Mouse (Mus musculus) midbrain, embryonic 16.5 days (tissue): Measurements from ENCODE around the gene Mast4. TPM values are rescaled to one million over a fixed set of nuclear protein-coding genes. Genes with fewer than 3 reads are reported as not detected.

ENCODE experiments used
- ATAC-seq: fragments of 200-750 bp; cut with Nextera tagmentation; 2 replicates; pipeline ENCODE4 v1.8.0; 2017; ENCODE audit warnings: moderate TSS enrichment
- H3K27ac ChIP-seq: fragments of 300-500 bp; sonication (generic); 2 replicates; pipeline ENCODE4 v1.5.1; 2014; ENCODE audit warnings: mild to moderate bottlenecking, low read length, mixed read lengths
- H3K27me3 ChIP-seq: fragments of 300-500 bp; sonication (generic); 2 replicates; pipeline ENCODE4 v1.6.1; 2014; ENCODE audit warnings: low read depth, low read length, mixed read lengths; ENCODE audit not compliant: control insufficient read depth, insufficient read depth
- H3K36me3 ChIP-seq: fragments of 300-500 bp; sonication (generic); 2 replicates; pipeline ENCODE4 v1.6.1; 2014; ENCODE audit warnings: mild to moderate bottlenecking, low read length, moderate library complexity, mixed read lengths; ENCODE audit not compliant: control insufficient read depth, insufficient read depth
- H3K4me1 ChIP-seq: fragments of 300-500 bp; sonication (generic); 2 replicates; pipeline ENCODE4 v1.6.1; 2014; ENCODE audit warnings: mild to moderate bottlenecking, low read length, mixed read lengths; ENCODE audit not compliant: control insufficient read depth, insufficient read depth
- H3K4me2 ChIP-seq: fragments of 300-500 bp; sonication (generic); 2 replicates; pipeline ENCODE4 v1.6.1; 2014; ENCODE audit warnings: mild to moderate bottlenecking, low read length, mixed read lengths
- H3K4me3 ChIP-seq: fragments of 300-500 bp; sonication (generic); 2 replicates; pipeline ENCODE4 v1.5.1; 2014; ENCODE audit warnings: low read depth, mild to moderate bottlenecking, low read length, moderate library complexity, mixed read lengths
- H3K9ac ChIP-seq: fragments of 300-500 bp; sonication (generic); 2 replicates; pipeline ENCODE4 v1.6.1; 2014; ENCODE audit warnings: low read depth, low read length, mixed read lengths
- H3K9me3 ChIP-seq: fragments of 300-500 bp; sonication (generic); replicated peaks from 2 replicates; pipeline ENCODE4 v1.6.1; 2014; ENCODE audit warnings: mild to moderate bottlenecking, low read length, mixed read lengths; ENCODE audit not compliant: control insufficient read depth, poor library complexity, severe bottlenecking
- WGBS: fragments of 180-500 bp; shearing (Covaris S2); extraction: QIAGEN DNeasy Blood & Tissue Kit; methylation state at CpG from one replicate; pipeline ENCODE4 v1.1.7; 2014; 5-methylcytosine and 5-hydroxymethylcytosine counted together
- polyA plus RNA-seq: library from polyadenylated mRNA; unstranded; fragments of >200 nt; fragmentation: Nextera tagmentation; extraction: Ambion mirVana; gene quantifications from 2 replicates; pipeline ENCODE4 v1.2.1, GENCODE M21; 2015

Mast4 gene
- polyA plus RNA-seq, 1 experiment from 2014 or later, result 33.8 TPM

DNA sequence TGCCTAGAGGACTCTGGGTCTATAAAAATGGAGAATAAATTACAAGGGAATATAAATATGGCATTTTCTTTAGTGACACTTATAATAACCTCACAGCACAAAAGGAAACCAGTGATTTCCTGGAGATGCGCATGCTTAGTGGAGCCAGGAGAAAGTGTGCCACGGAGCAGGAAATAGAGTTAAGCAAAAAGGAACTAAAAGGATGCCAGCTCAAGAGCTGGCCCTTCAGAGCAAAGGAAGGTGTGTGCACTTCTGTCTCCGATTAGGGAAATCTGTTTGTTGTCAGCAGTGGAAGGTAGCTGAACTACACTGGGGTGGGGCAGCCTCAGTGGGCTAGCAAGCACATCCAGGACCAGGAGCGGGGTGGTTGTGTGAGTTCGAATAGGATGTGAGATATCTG lies 634.1 kb downstream of the Mast4 start:
- Histone ChIP-seq H3K9me3 (no peaks in the 10 kb centered on the region), H3K4me1 (peaks cover 15% of the 10 kb centered on the region), H3K9ac (no peak overlapping the region), H3K4me3 (no peak overlapping the region), H3K27me3 (no peaks in the 10 kb centered on the region), H3K4me2 (no peak overlapping the region), H3K27ac (no peak overlapping the region), H3K36me3 (no peaks in the 10 kb centered on the region)
- WGBS, result 90% methylated on average over 5 of the region's 5 CpGs
- no peak for ATAC-seq

GRCm38 (mm10) chr13:102698751-102699323 lies 635.5 kb downstream of the Mast4 start:
- H3K27ac ChIP-seq, result peak overlapping the region; percentile 66
- peak overlapping the region; percentile 59 for H3K9ac ChIP-seq
- peak overlapping the region; percentile 55 for H3K4me2 ChIP-seq
- peaks cover 15% of the 10 kb centered on the region for H3K4me1 ChIP-seq
- no peaks in the 10 kb centered on the region for H3K9me3 ChIP-seq
- no peaks in the 10 kb centered on the region for H3K27me3 ChIP-seq
- peak overlapping the region; percentile 18 for H3K4me3 ChIP-seq
- ATAC-seq, result peak; percentile 92
- H3K36me3 ChIP-seq, result no peaks in the 10 kb centered on the region
- WGBS, result 23% methylated on average over 13 of the region's 14 CpGs

- ATAC-seq, result peak; percentile 25; the same call in 1 of the 2 replicates
Observed at GRCm38 (mm10) chr13:102698335-102698734, 636.0 kb downstream of the Mast4 start.

DNA sequence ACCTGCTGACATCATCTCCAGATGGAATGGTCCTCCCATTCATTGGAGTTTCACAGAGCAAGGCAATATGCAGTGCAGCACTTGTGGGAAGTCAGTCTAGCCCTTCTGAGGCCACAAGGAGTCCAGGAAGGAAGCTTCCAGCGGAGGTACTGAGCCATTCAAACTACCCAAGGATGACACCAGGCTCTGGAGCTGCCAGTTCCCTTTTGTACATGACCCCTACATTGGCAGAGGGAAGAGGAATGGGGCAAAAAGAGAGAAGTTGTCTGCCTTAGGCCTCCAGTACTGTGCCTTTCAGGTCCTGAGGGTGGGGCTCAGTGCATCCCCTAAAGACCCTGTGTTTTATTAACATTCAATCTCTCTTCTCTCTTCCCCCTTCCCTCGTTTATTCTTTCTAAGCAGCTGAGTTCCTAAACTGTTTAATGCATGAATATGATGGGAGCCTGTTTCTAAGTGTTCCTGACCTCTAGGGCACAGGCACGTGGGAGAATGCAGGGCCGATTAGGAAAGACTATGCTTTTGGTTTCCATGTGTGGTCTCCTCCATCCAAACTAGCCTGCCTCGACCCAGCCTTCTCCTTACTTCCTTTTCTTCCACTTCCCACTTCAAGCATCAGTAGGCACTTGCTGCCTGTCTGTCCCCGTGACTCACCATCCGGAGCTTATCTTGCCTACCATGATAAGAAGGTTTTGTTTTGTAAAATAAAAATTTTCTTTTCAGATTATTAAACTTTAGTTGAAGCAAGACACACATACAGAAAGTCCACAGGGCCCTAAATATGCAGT lies 639.0 kb downstream of the Mast4 start:
- H3K36me3 ChIP-seq, result no peaks in the 10 kb centered on the region
- WGBS, result 80% methylated on average over 7 of the region's 7 CpGs
- no peak overlapping the region for H3K4me3 ChIP-seq
- H3K27me3 ChIP-seq, result no peaks in the 10 kb centered on the region
- no peak for ATAC-seq
- no peak overlapping the region for H3K27ac ChIP-seq
- H3K9me3 ChIP-seq, result no peaks in the 10 kb centered on the region
- H3K4me2 ChIP-seq, result no peak overlapping the region
- no peak overlapping the region for H3K9ac ChIP-seq
- H3K4me1 ChIP-seq, result peaks cover 20% of the 10 kb centered on the region

More at GRCm38 (mm10) chr13:102698335-102698734, 636.0 kb downstream of the Mast4 start:
- Histone ChIP-seq H3K9ac (peak overlapping the region; percentile 59), H3K27ac (peak overlapping the region; percentile 66), H3K9me3 (no peaks in the 10 kb centered on the region), H3K27me3 (no peaks in the 10 kb centered on the region), H3K4me1 (peaks cover 15% of the 10 kb centered on the region), H3K4me3 (peak overlapping the region; percentile 18), H3K4me2 (peak overlapping the region; percentile 55), H3K36me3 (no peaks in the 10 kb centered on the region)
- WGBS, result 13% methylated on average over 10 of the region's 10 CpGs

GRCm38 (mm10) chr13:102694154-102694553 lies 640.1 kb downstream of the Mast4 start:
- H3K27ac ChIP-seq, result no peak overlapping the region
- no peaks in the 10 kb centered on the region for H3K27me3 ChIP-seq
- WGBS, result 95% methylated on average over 7 of the region's 7 CpGs
- H3K4me3 ChIP-seq, result no peak overlapping the region
- no peak overlapping the region for H3K4me2 ChIP-seq
- H3K4me1 ChIP-seq, result peaks cover 17% of the 10 kb centered on the region
- no peaks in the 10 kb centered on the region for H3K36me3 ChIP-seq
- no peak overlapping the region for H3K9ac ChIP-seq
- ATAC-seq, result no peak
- H3K9me3 ChIP-seq, result no peaks in the 10 kb centered on the region

GRCm38 (mm10) chr13:102693341-102693801 lies 640.9 kb downstream of the Mast4 start, which contains the start of gene Cd180:
Gene Cd180, plus strand, starts transcription at chr13:102693558.
- peaks cover 9% of the 10 kb centered on the region; the same call in 1 of the 2 replicates for H3K4me1 ChIP-seq
- H3K9ac ChIP-seq, result no peak within 1 kb of the TSS
- H3K36me3 ChIP-seq, result no peaks in the 10 kb centered on the region
- ATAC-seq, result no peak
- no peaks in the 10 kb centered on the region for H3K9me3 ChIP-seq
- H3K27me3 ChIP-seq, result no peaks in the 10 kb centered on the region
- no peak within 1 kb of the TSS for H3K4me3 ChIP-seq
- no peak within 1 kb of the TSS for H3K4me2 ChIP-seq
- H3K27ac ChIP-seq, result no peak within 1 kb of the TSS
- WGBS, result 80% methylated on average over 8 of the region's 8 CpGs

DNA sequence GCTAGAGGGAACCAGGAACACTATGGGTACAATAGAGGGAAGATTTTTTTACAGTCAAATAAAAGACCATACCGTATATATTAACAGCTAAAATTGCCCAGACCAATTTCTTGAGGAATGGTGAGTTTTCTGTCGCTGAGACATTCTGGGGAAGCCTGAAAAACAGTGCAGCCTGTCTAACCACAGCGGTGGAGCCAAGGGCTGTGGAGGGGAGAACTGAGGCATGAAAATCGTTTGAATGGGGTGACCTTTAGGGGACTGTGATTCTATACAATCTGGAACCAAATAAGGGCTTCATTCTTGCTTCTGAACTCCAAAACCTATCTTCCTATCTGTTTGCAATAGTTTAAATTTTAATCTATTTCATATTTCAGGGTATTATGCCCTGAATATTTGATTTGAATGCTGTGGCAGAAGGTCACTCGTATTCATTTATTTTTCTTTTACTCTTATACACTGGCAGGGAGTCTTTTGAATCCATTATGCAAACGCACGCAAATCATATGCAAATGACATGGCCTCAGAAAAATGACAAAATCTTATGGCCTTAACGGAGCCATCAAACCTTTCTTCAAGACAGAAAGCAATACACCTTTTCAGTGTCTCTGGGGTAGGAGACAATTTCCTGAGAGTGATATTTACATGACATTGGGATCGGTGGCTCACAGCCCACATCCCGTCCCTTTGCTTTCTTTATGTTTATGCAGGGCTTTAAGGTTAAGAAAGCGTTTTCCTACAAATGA lies 642.7 kb downstream of the Mast4 start:
- H3K4me1 ChIP-seq, result peaks cover 5% of the 10 kb centered on the region; the same call in 1 of the 2 replicates
- no peak overlapping the region for H3K4me2 ChIP-seq
- H3K27me3 ChIP-seq, result no peaks in the 10 kb centered on the region
- H3K36me3 ChIP-seq, result no peaks in the 10 kb centered on the region
- no peak overlapping the region for H3K9ac ChIP-seq
- H3K4me3 ChIP-seq, result no peak overlapping the region
- H3K9me3 ChIP-seq, result no peaks in the 10 kb centered on the region
- WGBS, result 40% methylated on average over 11 of the region's 11 CpGs
- no peak for ATAC-seq
- H3K27ac ChIP-seq, result no peak overlapping the region

DNA sequence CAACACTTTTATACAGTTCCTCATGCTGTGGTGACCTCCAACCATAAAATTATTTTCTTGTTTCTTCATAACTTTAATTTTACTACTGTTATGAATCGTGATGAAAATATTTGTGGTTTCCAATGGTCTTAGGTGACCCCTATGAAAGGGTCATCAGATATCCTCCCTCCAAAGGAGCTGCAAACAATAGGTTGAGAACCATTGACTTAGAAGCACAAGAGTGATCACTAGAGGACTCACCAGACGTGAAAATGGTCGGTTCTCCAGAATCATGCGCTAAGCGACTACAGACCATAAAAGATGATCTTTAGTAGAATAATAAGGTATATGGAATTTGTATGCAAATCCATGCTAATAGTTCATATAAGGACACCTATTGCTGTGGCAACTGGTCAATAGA lies 644.1 kb downstream of the Mast4 start:
- Histone ChIP-seq H3K27ac (no peak overlapping the region), H3K9ac (no peak overlapping the region), H3K4me3 (no peak overlapping the region), H3K4me2 (no peak overlapping the region), H3K27me3 (no peaks in the 10 kb centered on the region), H3K4me1 (peaks cover 5% of the 10 kb centered on the region; the same call in 1 of the 2 replicates), H3K36me3 (no peaks in the 10 kb centered on the region), H3K9me3 (no peaks in the 10 kb centered on the region)
- ATAC-seq, result no peak
- 93% methylated on average over 5 of the region's 5 CpGs for WGBS
